Mouse (Mus musculus): ENCODE data around the gene Col24a1. TPM values are rescaled to one million over a fixed set of nuclear protein-coding genes. Genes with fewer than 3 reads are reported as not detected.

The Col24a1 gene
- total and polyA plus RNA-seq, 2 experiments from 2014 or later: 0.35 to 11.7 TPM

GRCm38 (mm10) chr3:145353951-145354350 is 61.7 kb downstream of the Col24a1 start:
- H3K4me3 ChIP-seq (ENCODE audit: low read depth, low read length): no peak overlapping the region
- no peak for TF ChIP-seq CTCF (IDR thresholded peaks at IDR 0.05; ENCODE audit: low read depth)
- DNase-seq (no peak), ATAC-seq (no peak)
- no peak overlapping the region for H3K9ac ChIP-seq
- no peaks in the 10 kb centered on the region for H3K36me3 ChIP-seq (ENCODE audit: insufficient read depth)
- H3K9me3 ChIP-seq (ENCODE audit: low read length): no peaks in the 10 kb centered on the region
- H3K27ac ChIP-seq (ENCODE audit: low read depth, low read length): no peak overlapping the region
- H3K4me1 ChIP-seq (ENCODE audit: insufficient read depth): no peaks in the 10 kb centered on the region
- WGBS: 71% methylated on average over 3 of the region's 3 CpGs
- no peak overlapping the region for H3K4me2 ChIP-seq (ENCODE audit: low read depth)
- no peaks in the 10 kb centered on the region for H3K27me3 ChIP-seq (ENCODE audit: insufficient read depth, low read length)

GRCm38 (mm10) chr3:145356865-145357487 is 64.7 kb downstream of the Col24a1 start:
- DNase-seq (no peak), ATAC-seq (no peak)
- no peak overlapping the region for H3K4me3 ChIP-seq (ENCODE audit: low read depth, low read length)
- no peak overlapping the region for H3K27ac ChIP-seq (ENCODE audit: low read depth, low read length)
- no peak overlapping the region for H3K9ac ChIP-seq
- no peak for TF ChIP-seq CTCF (IDR thresholded peaks at IDR 0.05; ENCODE audit: low read depth)
- 86% methylated on average over 6 of the region's 6 CpGs for WGBS
- H3K4me1 ChIP-seq (ENCODE audit: insufficient read depth): no peaks in the 10 kb centered on the region
- H3K36me3 ChIP-seq (ENCODE audit: insufficient read depth): no peaks in the 10 kb centered on the region
- H3K27me3 ChIP-seq (ENCODE audit: insufficient read depth, low read length): no peaks in the 10 kb centered on the region
- H3K9me3 ChIP-seq (ENCODE audit: low read length): no peaks in the 10 kb centered on the region
- no peak overlapping the region for H3K4me2 ChIP-seq (ENCODE audit: low read depth)

GRCm38 (mm10) chr3:145365227-145365626 is 73.0 kb downstream of the Col24a1 start:
- Histone ChIP-seq H3K27me3 (ENCODE audit: insufficient read depth, low read length) (no peaks in the 10 kb centered on the region), H3K36me3 (ENCODE audit: insufficient read depth) (no peaks in the 10 kb centered on the region), H3K4me1 (ENCODE audit: insufficient read depth) (no peaks in the 10 kb centered on the region), H3K27ac (ENCODE audit: low read depth, low read length) (no peak overlapping the region), H3K4me2 (ENCODE audit: low read depth) (no peak overlapping the region), H3K4me3 (ENCODE audit: low read depth, low read length) (no peak overlapping the region), H3K9me3 (ENCODE audit: low read length) (no peaks in the 10 kb centered on the region), H3K9ac (no peak overlapping the region)
- 54% methylated on average over 3 of the region's 3 CpGs for WGBS
- TF ChIP-seq CTCF (IDR thresholded peaks at IDR 0.05; ENCODE audit: low read depth): peak; percentile 23; the same call in 1 of the 2 replicates
- DNase-seq: no peak
- ATAC-seq: no peak

- Histone ChIP-seq H3K4me3 (ENCODE audit: low read depth, low read length) (no peak overlapping the region), H3K27me3 (ENCODE audit: insufficient read depth, low read length) (no peaks in the 10 kb centered on the region), H3K9me3 (ENCODE audit: low read length) (no peaks in the 10 kb centered on the region), H3K4me2 (ENCODE audit: low read depth) (no peak overlapping the region), H3K9ac (no peak overlapping the region), H3K36me3 (ENCODE audit: insufficient read depth) (no peaks in the 10 kb centered on the region), H3K27ac (ENCODE audit: low read depth, low read length) (no peak overlapping the region), H3K4me1 (ENCODE audit: insufficient read depth) (no peaks in the 10 kb centered on the region)
- 85% methylated on average over 4 of the region's 4 CpGs for WGBS
- ATAC-seq (no peak), DNase-seq (no peak)
- TF ChIP-seq CTCF (IDR thresholded peaks at IDR 0.05; ENCODE audit: low read depth): no peak
Measured at GRCm38 (mm10) chr3:145367176-145367717, 75.0 kb downstream of the Col24a1 start.

GRCm38 (mm10) chr3:145376298-145376697 is 84.0 kb downstream of the Col24a1 start:
- Histone ChIP-seq H3K4me3 (ENCODE audit: low read depth, low read length) (no peak overlapping the region), H3K27ac (ENCODE audit: low read depth, low read length) (no peak overlapping the region), H3K36me3 (ENCODE audit: insufficient read depth) (no peaks in the 10 kb centered on the region), H3K27me3 (ENCODE audit: insufficient read depth, low read length) (no peaks in the 10 kb centered on the region), H3K4me2 (ENCODE audit: low read depth) (no peak overlapping the region), H3K9me3 (ENCODE audit: low read length) (no peaks in the 10 kb centered on the region), H3K4me1 (ENCODE audit: insufficient read depth) (no peaks in the 10 kb centered on the region), H3K9ac (no peak overlapping the region)
- no peak for DNase-seq
- 91% methylated on average over 3 of the region's 3 CpGs for WGBS
- no peak for TF ChIP-seq CTCF (IDR thresholded peaks at IDR 0.05; ENCODE audit: low read depth)
- no peak for ATAC-seq

- no peak for ATAC-seq
Measured at GRCm38 (mm10) chr3:145383095-145383494, 90.8 kb downstream of the Col24a1 start.

GRCm38 (mm10) chr3:145386434-145386833 is 94.2 kb downstream of the Col24a1 start:
- H3K4me1 ChIP-seq (ENCODE audit: insufficient read depth): no peaks in the 10 kb centered on the region
- no peak for TF ChIP-seq CTCF (IDR thresholded peaks at IDR 0.05; ENCODE audit: low read depth)

More at GRCm38 (mm10) chr3:145383095-145383494, 90.8 kb downstream of the Col24a1 start:
- Histone ChIP-seq H3K4me1 (ENCODE audit: insufficient read depth) (no peaks in the 10 kb centered on the region), H3K9me3 (ENCODE audit: low read length) (no peaks in the 10 kb centered on the region), H3K4me2 (ENCODE audit: low read depth) (no peak overlapping the region), H3K27ac (ENCODE audit: low read depth, low read length) (no peak overlapping the region), H3K4me3 (ENCODE audit: low read depth, low read length) (no peak overlapping the region), H3K9ac (no peak overlapping the region), H3K27me3 (ENCODE audit: insufficient read depth, low read length) (no peaks in the 10 kb centered on the region), H3K36me3 (ENCODE audit: insufficient read depth) (no peaks in the 10 kb centered on the region)
- DNase-seq: no peak
- 74% methylated on average over 13 of the region's 13 CpGs for WGBS
- TF ChIP-seq CTCF (IDR thresholded peaks at IDR 0.05; ENCODE audit: low read depth): no peak

More at GRCm38 (mm10) chr3:145386434-145386833, 94.2 kb downstream of the Col24a1 start:
- H3K9ac ChIP-seq: no peak overlapping the region
- H3K9me3 ChIP-seq (ENCODE audit: low read length): no peaks in the 10 kb centered on the region
- no peaks in the 10 kb centered on the region for H3K27me3 ChIP-seq (ENCODE audit: insufficient read depth, low read length)
- no peaks in the 10 kb centered on the region for H3K36me3 ChIP-seq (ENCODE audit: insufficient read depth)
- H3K4me3 ChIP-seq (ENCODE audit: low read depth, low read length): no peak overlapping the region
- H3K4me2 ChIP-seq (ENCODE audit: low read depth): no peak overlapping the region
- DNase-seq (no peak), ATAC-seq (no peak)
- H3K27ac ChIP-seq (ENCODE audit: low read depth, low read length): no peak overlapping the region
